In the genomic region with DNA sequence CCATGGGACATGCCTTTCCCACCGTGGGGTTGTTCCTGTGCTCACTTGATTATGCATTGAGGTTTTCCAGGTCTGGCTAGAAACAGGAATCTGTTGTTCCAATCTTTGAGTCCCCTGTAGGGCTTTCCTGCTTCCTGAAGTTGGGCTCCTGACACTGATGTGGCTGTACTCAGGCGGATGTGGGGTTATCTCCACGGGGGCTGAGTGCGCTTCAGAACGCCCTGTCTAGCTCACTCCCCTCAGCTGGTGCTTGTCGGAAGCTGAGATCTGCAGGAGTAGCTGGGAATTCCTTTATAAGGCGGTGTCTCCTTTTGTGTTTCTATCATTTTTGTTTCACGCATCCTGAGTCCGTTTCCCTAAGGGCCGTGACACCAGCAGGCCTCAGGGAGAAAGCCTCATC, we compare ENCODE assay signal across 14 mouse cellular contexts.
DNase-seq lines count a peak whose midpoint lies in the region; ATAC-seq and TF ChIP-seq lines count a peak whose summit lies in the region.
"Had no signal": no experiment of that assay in that cellular context is flagged by ENCODE, and none has a peak within 500 bp of the region (broad histone marks: within the 10 kb centered on the region; RNA-seq: fewer than 3 reads in every experiment).

No protein-coding gene starts in this region.

- H3K36me3 ChIP-seq in heart, postnatal 0 days (replicated peaks; ENCODE audit: control insufficient read depth, insufficient read depth, low read length): no peaks in the 10 kb centered on the region
- H3K36me3 ChIP-seq in embryonic facial prominence, embryonic 14.5 days (ENCODE audit: control insufficient read depth, insufficient read depth, low read length): no peaks in the 10 kb centered on the region
- H3K36me3 ChIP-seq in intestine, embryonic 15.5 days: no peaks in the 10 kb centered on the region
- H3K36me3 ChIP-seq: embryonic facial prominence, embryonic 12.5 days; neural tube, embryonic 12.5 days had no signal

- no peak overlapping the region for H3K9ac ChIP-seq in heart, postnatal 0 days (replicated peaks; ENCODE audit: low read depth, low read length)
- no peak overlapping the region for H3K9ac ChIP-seq in embryonic facial prominence, embryonic 14.5 days (ENCODE audit: low read depth, low read length)
- no peak overlapping the region for H3K9ac ChIP-seq in intestine, embryonic 15.5 days
- H3K9ac ChIP-seq: embryonic facial prominence, embryonic 12.5 days; neural tube, embryonic 12.5 days had no signal

- TF ChIP-seq EP300 in heart, postnatal 0 days (IDR thresholded peaks at IDR 0.05; ENCODE audit: low read depth): no peak

- H3K4me1 ChIP-seq in heart, postnatal 0 days (ENCODE audit: control insufficient read depth, insufficient read depth): peaks cover 38% of the 10 kb centered on the region
- H3K4me1 ChIP-seq in embryonic facial prominence, embryonic 14.5 days (ENCODE audit: control insufficient read depth, insufficient read depth, low read length): peaks cover 23% of the 10 kb centered on the region; the same call in 1 of the 2 replicates
- H3K4me1 ChIP-seq in intestine, embryonic 15.5 days (replicated peaks): peaks cover 8% of the 10 kb centered on the region

- intact Hi-C loops in heart, postnatal 10 days (cut with DNase I): no loop called here

- peak overlapping the region; percentile 49; the same call in 1 of the 2 replicates for H3K27ac ChIP-seq in heart, postnatal 0 days (ENCODE audit: low read depth)
- no peak overlapping the region for H3K27ac ChIP-seq in embryonic facial prominence, embryonic 14.5 days (replicated peaks; ENCODE audit: low read depth, low read length)
- H3K27ac ChIP-seq in intestine, embryonic 15.5 days: no peak overlapping the region
- H3K27ac ChIP-seq: embryonic facial prominence, embryonic 12.5 days; left cerebral cortex, adult 2 months; neural tube, embryonic 12.5 days had no signal

- peak overlapping the region; percentile 20; the same call in 1 of the 2 replicates for H3K4me2 ChIP-seq in heart, postnatal 0 days (ENCODE audit: low read depth, low read length)
- no peak overlapping the region for H3K4me2 ChIP-seq in embryonic facial prominence, embryonic 14.5 days (ENCODE audit: low read depth, low read length)
- no peak overlapping the region for H3K4me2 ChIP-seq in intestine, embryonic 15.5 days (replicated peaks)
- H3K4me2 ChIP-seq: embryonic facial prominence, embryonic 12.5 days; neural tube, embryonic 12.5 days had no signal

- ATAC-seq in heart, postnatal 0 days (ENCODE audit: insufficient read depth, low read depth): peak; percentile 36
- peak; percentile 35 for ATAC-seq in CD4-positive, CD25-positive, alpha-beta regulatory T cell, adult 4 months
- ATAC-seq in embryonic facial prominence, embryonic 14.5 days (ENCODE audit: low read depth): 0 out of 2 replicates have a peak, but pooled peaks have one; percentile 22
- ATAC-seq in megakaryocyte progenitor cell, adult 5-6 weeks (replicated peaks; ENCODE audit: poor library complexity): peak; percentile 21; the same call in 1 of the 2 replicates
- no peak for ATAC-seq in intestine, embryonic 15.5 days
- ATAC-seq: intestine, embryonic 16.5 days had no signal

- no peaks in the 10 kb centered on the region for H3K27me3 ChIP-seq in heart, postnatal 0 days (ENCODE audit: control insufficient read depth, insufficient read depth, low read length)
- no peaks in the 10 kb centered on the region for H3K27me3 ChIP-seq in embryonic facial prominence, embryonic 14.5 days (replicated peaks; ENCODE audit: control insufficient read depth, insufficient read depth, low read length)
- no peaks in the 10 kb centered on the region for H3K27me3 ChIP-seq in intestine, embryonic 15.5 days (replicated peaks)
- H3K27me3 ChIP-seq: embryonic facial prominence, embryonic 12.5 days; neural tube, embryonic 12.5 days had no signal

- DNase-seq in heart, postnatal 0 days (ENCODE audit: low spot score): no peak
- DNase-seq in heart, postnatal 10 days: no peak
- DNase-seq in embryonic facial prominence, embryonic 14.5 days (ENCODE audit: low spot score): no peak
- DNase-seq in frontal cortex, adult 2 months (ENCODE audit: extremely low spot score in 1 of 2, low spot score in 1 of 2): no peak
- DNase-seq in Muller cell, postnatal 12 days (ENCODE audit: inconsistent ontology term): no peak
- DNase-seq: adrenal gland, postnatal 10 days; gastrocnemius, postnatal 10 days had no signal

- no peaks in the 10 kb centered on the region for H3K9me3 ChIP-seq in heart, postnatal 0 days (replicated peaks; ENCODE audit: control insufficient read depth, low read length)
- no peaks in the 10 kb centered on the region for H3K9me3 ChIP-seq in embryonic facial prominence, embryonic 14.5 days (ENCODE audit: control insufficient read depth, low read length)
- H3K9me3 ChIP-seq in intestine, embryonic 15.5 days: no peaks in the 10 kb centered on the region
- H3K9me3 ChIP-seq: embryonic facial prominence, embryonic 12.5 days; neural tube, embryonic 12.5 days had no signal

- H3K4me3 ChIP-seq in heart, postnatal 0 days (ENCODE audit: low read depth, low read length): no peak overlapping the region
- H3K4me3 ChIP-seq in embryonic facial prominence, embryonic 14.5 days (ENCODE audit: low read depth, low read length): no peak overlapping the region
- H3K4me3 ChIP-seq in intestine, embryonic 15.5 days (replicated peaks): no peak overlapping the region
- H3K4me3 ChIP-seq: embryonic facial prominence, embryonic 12.5 days; left cerebral cortex, adult 2 months; neural tube, embryonic 12.5 days had no signal

- TF ChIP-seq CTCF in heart, postnatal 0 days (IDR thresholded peaks at IDR 0.05; ENCODE audit: low read depth): no peak

- 51% methylated on average over 10 of the region's 10 CpGs for WGBS in heart, postnatal 0 days
- WGBS in embryonic facial prominence, embryonic 14.5 days: 52% methylated on average over 10 of the region's 10 CpGs
- WGBS in intestine, embryonic 15.5 days: 63% methylated on average over 10 of the region's 10 CpGs
